Mouse (Mus musculus) cortical plate, adult 2 months (tissue): ENCODE results near the gene Spa17.

Experiments
- CTCF ChIP-seq: fragments of 200-500 bp; IDR thresholded peaks from 2 replicates; pipeline ENCODE4 v1.5.1; 2011; ENCODE audit warnings: mild to moderate bottlenecking, control low read depth, low read length; ENCODE audit not compliant: insufficient read depth; ENCODE audit errors: extremely low read depth
- POLR2A ChIP-seq: fragments of 200-500 bp; IDR thresholded peaks from 2 replicates; pipeline ENCODE4 v1.6.1; 2011; ENCODE audit warnings: mild to moderate bottlenecking, low read length, control low read depth; ENCODE audit not compliant: insufficient read depth; ENCODE audit errors: extremely low read depth

GRCm38 (mm10) chr9:37636800-37637542, 23.4 kb upstream of the Spa17 start:
- no peak for TF ChIP-seq CTCF
- TF ChIP-seq POLR2A: no peak
